Mouse (Mus musculus): Measurements from ENCODE around the gene Pigl.
A peak's percentile ranks its signal among the peaks of the same experiment; 100 is the strongest.
"Not testable (repeated sequence)": the region's sequence is repeated elsewhere in the genome, so short reads cannot be mapped to it uniquely, and the experiment has no call there.

Pigl gene

GRCm38 (mm10) chr11:62470451-62470850 lies 12.2 kb downstream of the Pigl start:
- DNase-seq (ENCODE audit: low spot score): no peak

GRCm38 (mm10) chr11:62473516-62473915 lies 15.3 kb downstream of the Pigl start:
- no peak for DNase-seq (ENCODE audit: low spot score)

- DNase-seq (ENCODE audit: low spot score): no peak
Observed at GRCm38 (mm10) chr11:62476156-62476555, 17.9 kb downstream of the Pigl start.

- DNase-seq (ENCODE audit: low spot score): no peak
Observed at GRCm38 (mm10) chr11:62478931-62479330, 20.7 kb downstream of the Pigl start.

GRCm38 (mm10) chr11:62479581-62479980 lies 21.3 kb downstream of the Pigl start:
- no peak for DNase-seq (ENCODE audit: low spot score)

- DNase-seq (ENCODE audit: low spot score): no peak
Observed at GRCm38 (mm10) chr11:62486949-62487348, 28.7 kb downstream of the Pigl start.

GRCm38 (mm10) chr11:62487540-62488350 lies 29.5 kb downstream of the Pigl start:
- DNase-seq (ENCODE audit: low spot score): no peak

GRCm38 (mm10) chr11:62493701-62494100 lies 35.4 kb downstream of the Pigl start:
- DNase-seq (ENCODE audit: low spot score): no peak

- DNase-seq (ENCODE audit: low spot score): peak; percentile 28
Observed at GRCm38 (mm10) chr11:62494754-62495275, 36.6 kb downstream of the Pigl start.

- DNase-seq (ENCODE audit: low spot score): no peak
Observed at GRCm38 (mm10) chr11:62495276-62495801, 37.1 kb downstream of the Pigl start.

- DNase-seq (ENCODE audit: low spot score): no peak
Observed at GRCm38 (mm10) chr11:62496151-62496715, 38.0 kb downstream of the Pigl start.

GRCm38 (mm10) chr11:62497181-62497580 lies 38.9 kb downstream of the Pigl start:
- no peak for DNase-seq (ENCODE audit: low spot score)

GRCm38 (mm10) chr11:62498802-62499201 lies 40.5 kb downstream of the Pigl start:
- no peak for DNase-seq (ENCODE audit: low spot score)

GRCm38 (mm10) chr11:62500529-62500928 lies 42.3 kb downstream of the Pigl start:
- no peak for DNase-seq (ENCODE audit: low spot score)

- DNase-seq (ENCODE audit: low spot score): no peak
Observed at GRCm38 (mm10) chr11:62507683-62508082, 49.4 kb downstream of the Pigl start.

- not testable (repeated sequence) for DNase-seq (ENCODE audit: low spot score)
Observed at GRCm38 (mm10) chr11:62508365-62508764, 50.1 kb downstream of the Pigl start.

- DNase-seq (ENCODE audit: low spot score): not testable (repeated sequence)
Observed at GRCm38 (mm10) chr11:62508816-62509215, 50.6 kb downstream of the Pigl start.

GRCm38 (mm10) chr11:62509571-62509970 lies 51.3 kb downstream of the Pigl start:
- DNase-seq (ENCODE audit: low spot score): no peak

- DNase-seq (ENCODE audit: low spot score): no peak
Observed at GRCm38 (mm10) chr11:62510956-62511355, 52.7 kb downstream of the Pigl start.

- DNase-seq (ENCODE audit: low spot score): no peak
Observed at GRCm38 (mm10) chr11:62511444-62512202, 53.4 kb downstream of the Pigl start.

- no peak for DNase-seq (ENCODE audit: low spot score)
Observed at GRCm38 (mm10) chr11:62512529-62513080, 54.3 kb downstream of the Pigl start.

GRCm38 (mm10) chr11:62513311-62513710 lies 55.1 kb downstream of the Pigl start:
- DNase-seq (ENCODE audit: low spot score): no peak
